Comparison of ENCODE assay signal across 17 mouse cellular contexts in the genomic region with DNA sequence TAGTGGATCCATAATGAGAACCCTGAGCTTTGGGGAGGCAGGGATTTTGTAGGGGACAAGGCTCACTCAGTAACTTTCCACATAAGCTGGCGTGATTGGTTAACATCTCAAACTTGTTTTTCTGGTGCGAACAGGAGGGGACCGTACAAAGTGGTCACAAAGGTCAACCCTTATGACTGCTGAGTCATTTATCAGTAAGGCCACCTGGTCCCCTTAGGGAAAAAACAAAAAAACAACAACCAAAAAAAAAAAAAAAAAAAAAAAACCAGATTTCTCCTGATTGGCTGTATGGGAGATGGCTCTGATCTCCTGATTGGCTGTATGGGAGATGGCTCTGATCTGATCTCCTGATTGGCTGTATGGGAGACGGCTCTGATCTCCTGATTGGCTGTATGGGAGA.
"Had no signal": no experiment of that assay in that cellular context is flagged by ENCODE, and none has a peak within 500 bp of the region (broad histone marks: within the 10 kb centered on the region; RNA-seq: fewer than 3 reads in every experiment).

No protein-coding gene starts in this region.

- H3K9ac ChIP-seq: neural tube, embryonic 12.5 days; neural tube, embryonic 13.5 days; neural tube, embryonic 15.5 days; stomach, embryonic 15.5 days had no signal

- H3K27ac ChIP-seq: neural tube, embryonic 12.5 days; neural tube, embryonic 13.5 days; neural tube, embryonic 15.5 days; stomach, embryonic 15.5 days; stomach, postnatal 0 days had no signal

- H3K4me3 ChIP-seq: neural tube, embryonic 12.5 days; neural tube, embryonic 13.5 days; neural tube, embryonic 15.5 days; stomach, embryonic 15.5 days had no signal

- DNase-seq: retina, postnatal 1 day; right cerebral cortex, adult 18-20 months; right cerebral cortex, postnatal 14 days; right cerebral cortex, postnatal 25 days; right cerebral cortex, postnatal 4 days; spleen, adult 18-20 months; thymus, adult 18-20 months; thymus, adult 2 months; thymus, postnatal 14 days; thymus, postnatal 25 days; thymus, postnatal 36 days; thymus, postnatal 4 days had no signal

- H3K9me3 ChIP-seq: neural tube, embryonic 12.5 days; neural tube, embryonic 13.5 days; neural tube, embryonic 15.5 days; stomach, embryonic 15.5 days had no signal

- H3K36me3 ChIP-seq: neural tube, embryonic 12.5 days; neural tube, embryonic 13.5 days; neural tube, embryonic 15.5 days; stomach, embryonic 15.5 days had no signal

- H3K4me1 ChIP-seq: neural tube, embryonic 12.5 days; neural tube, embryonic 13.5 days; neural tube, embryonic 15.5 days; stomach, embryonic 15.5 days had no signal
